ENCODE assay signal across 8 mouse cellular contexts in the genomic region with DNA sequence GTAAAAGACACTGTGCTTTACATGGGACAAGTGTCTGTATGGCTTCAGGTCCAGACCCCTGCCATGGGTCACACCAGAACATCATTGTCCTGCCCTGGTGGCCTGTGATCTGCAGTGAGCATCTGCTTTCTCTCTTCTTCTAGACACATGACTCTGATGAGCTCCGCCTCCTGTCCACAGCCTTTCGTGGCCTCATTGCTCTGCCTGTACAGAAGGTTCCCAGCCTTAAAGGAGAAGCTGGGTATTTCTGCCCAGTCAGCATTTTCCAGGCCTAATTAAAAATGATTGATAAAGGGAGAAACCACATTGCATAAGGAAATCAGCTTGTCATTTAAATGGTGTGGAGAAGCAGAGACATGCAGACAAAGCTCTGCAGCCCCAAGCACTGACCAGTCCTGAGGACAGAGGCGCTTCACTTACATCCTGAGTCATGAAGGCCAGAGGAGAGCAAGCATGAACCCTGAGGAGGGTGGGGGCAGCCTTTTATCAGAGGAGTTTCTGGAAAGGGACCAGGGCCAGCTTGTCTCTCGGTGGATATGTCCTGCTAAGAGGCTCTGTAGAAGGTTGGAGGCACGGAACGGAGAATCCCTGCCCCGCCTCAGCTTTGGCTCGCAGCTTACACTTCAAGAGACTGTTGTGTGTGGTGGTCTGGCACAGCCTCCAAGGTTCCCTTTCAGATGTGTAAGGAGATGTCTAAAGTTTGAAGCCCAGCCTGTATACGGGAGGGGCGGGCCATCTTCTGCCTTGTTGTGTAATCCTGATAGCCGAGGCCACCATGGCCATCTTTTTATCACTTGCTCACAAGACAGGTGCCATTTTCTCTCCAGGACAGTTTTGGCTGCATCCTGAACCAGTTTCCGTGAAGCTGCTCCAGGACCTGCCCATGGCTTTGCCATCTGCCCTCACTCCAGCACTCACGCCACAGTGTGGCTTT.
A peak's percentile ranks its signal among the peaks of the same experiment; 100 is the strongest.
DNase-seq lines count a peak whose midpoint lies in the region; ATAC-seq and TF ChIP-seq lines count a peak whose summit lies in the region.
"Had no signal": no experiment of that assay in that cellular context is flagged by ENCODE, and none has a peak within 500 bp of the region (broad histone marks: within the 10 kb centered on the region; RNA-seq: fewer than 3 reads in every experiment).

No protein-coding gene starts in this region.

- H3K36me3 ChIP-seq in CH12.LX (replicated peaks in 1 of 2; ENCODE audit: control insufficient read depth in 1 of 2, insufficient read depth in 1 of 2, low read length in 1 of 2) = peaks cover 0 to 41% of the 10 kb centered on the region in 2 experiments
- no peaks in the 10 kb centered on the region for H3K36me3 ChIP-seq in hindbrain, embryonic 12.5 days

- no peak for TF ChIP-seq POLR2A in CH12.LX (IDR thresholded peaks at IDR 0.05; ENCODE audit: low read depth, low read length)

- TF ChIP-seq EP300 in CH12.LX (IDR thresholded peaks at IDR 0.05; ENCODE audit: low read length) = no peak

- 65% methylated on average over 13 of the region's 13 CpGs for WGBS in hindbrain, embryonic 12.5 days

- no peak overlapping the region for H3K9ac ChIP-seq in CH12.LX (ENCODE audit: insufficient read depth, low read depth)
- no peak overlapping the region for H3K9ac ChIP-seq in hindbrain, embryonic 12.5 days

- H3K27ac ChIP-seq in CH12.LX (ENCODE audit: insufficient read depth, low read depth) = no peak overlapping the region
- H3K27ac ChIP-seq in hindbrain, embryonic 12.5 days = peak overlapping the region; percentile 64

- in situ Hi-C loops in CH12.LX (cut with MboI; ENCODE audit: low pct_ligation_motif_present, low pct_unique_long_range_greater_than_20kb, low sequenced_read_pairs) = no loop called here

- DNase-seq in CD4-positive helper T cell, adult 2 months (ENCODE audit: low read depth, low spot score) = peak; percentile 59
- DNase-seq in CH12.LX (ENCODE audit: extremely low read depth) = peak; percentile 26
- DNase-seq in cerebellum, postnatal 10 days = peak; percentile 76 to 80
- DNase-seq in right cerebral cortex, postnatal 14 days = no peak
- no peak for DNase-seq in ovary, postnatal 14 days (ENCODE audit: low spot score)

- TF ChIP-seq CTCF in CH12.LX (conservative IDR thresholded peaks at IDR 0.05 in 1 of 2, IDR thresholded peaks at IDR 0.05 in 1 of 2; ENCODE audit: low read depth in 2 of 2, low read length in 2 of 2) = no peak

- H3K4me1 ChIP-seq in CH12.LX (ENCODE audit: control insufficient read depth in 1 of 2, insufficient read depth in 2 of 2) = peaks cover 9 to 57% of the 10 kb centered on the region in 2 experiments
- peaks cover 64% of the 10 kb centered on the region for H3K4me1 ChIP-seq in hindbrain, embryonic 12.5 days

- peak; percentile 60 for ATAC-seq in hindbrain, embryonic 12.5 days (ENCODE audit: low FRiP score)
- ATAC-seq in megakaryocyte progenitor cell, adult 5-6 weeks (replicated peaks; ENCODE audit: poor library complexity) = peak; percentile 41

- H3K9me3 ChIP-seq in CH12.LX (replicated peaks; ENCODE audit: low read length) = no peaks in the 10 kb centered on the region
- no peaks in the 10 kb centered on the region for H3K9me3 ChIP-seq in hindbrain, embryonic 12.5 days (replicated peaks)

- H3K4me3 ChIP-seq in CH12.LX (replicated peaks in 1 of 3; ENCODE audit: low read depth in 2 of 3, low read length in 2 of 3, poor library complexity in 1 of 3) = no peak overlapping the region
- no peak overlapping the region for H3K4me3 ChIP-seq in hindbrain, embryonic 12.5 days
- H3K4me3 ChIP-seq: erythroblast, embryonic 14.5 days had no signal

- TF ChIP-seq RAD21 in CH12.LX (IDR thresholded peaks at IDR 0.05; ENCODE audit: low read depth, low read length) = no peak

- dilution Hi-C loops in CH12.LX (cut with MboI; ENCODE audit: extremely low pct_ligation_motif_present, extremely low pct_unique_long_range_greater_than_20kb, low sequenced_read_pairs) = no loop called here

- H3K27me3 ChIP-seq in CH12.LX (replicated peaks) = no peaks in the 10 kb centered on the region
- no peaks in the 10 kb centered on the region for H3K27me3 ChIP-seq in hindbrain, embryonic 12.5 days

- H3K4me2 ChIP-seq in CH12.LX (ENCODE audit: insufficient read depth, low read depth, poor library complexity, severe bottlenecking) = no peak overlapping the region
- no peak overlapping the region for H3K4me2 ChIP-seq in hindbrain, embryonic 12.5 days (replicated peaks)

- no peaks in the 10 kb centered on the region for H3K79me2 ChIP-seq in CH12.LX (replicated peaks; ENCODE audit: control insufficient read depth, extremely low read depth, insufficient read depth, poor library complexity, severe bottlenecking)

TF ChIP-seq in CH12.LX, 34 proteins besides CTCF, POLR2A, EP300 and RAD21:
- TF ChIP-seq MAX (IDR thresholded peaks at IDR 0.05; ENCODE audit: low read length) (no peak), MAFK (IDR thresholded peaks at IDR 0.05; ENCODE audit: insufficient replicate concordance, low read length) (peak; percentile 99)

Comparison
In these comparisons a context has a peak if more than half of its experiments do, and no peak if none do; other contexts are left out.
1. DNase-seq: peak in CD4-positive helper T cell, adult 2 months (single experiment), CH12.LX (single experiment) and cerebellum, postnatal 10 days (2 of 2); none in right cerebral cortex, postnatal 14 days (single experiment) and ovary, postnatal 14 days (single experiment).